Mouse (Mus musculus): Measurements from ENCODE around the gene Mapt. TPM values are rescaled to one million over a fixed set of nuclear protein-coding genes. Genes with fewer than 3 reads are reported as not detected.

Mapt gene
- total RNA-seq, 2 experiments from 2014 or later, result 54.8 to 62.2 TPM

- no peak for DNase-seq
These were observed 85.7 kb downstream of the Mapt start for GRCm38 (mm10) chr11:104316685-104317400.

- no peak for DNase-seq
These were observed 86.4 kb downstream of the Mapt start for GRCm38 (mm10) chr11:104317631-104318030.

- no peak for DNase-seq
These were observed 88.0 kb downstream of the Mapt start for GRCm38 (mm10) chr11:104318940-104319781.

GRCm38 (mm10) chr11:104320511-104320910, 89.3 kb downstream of the Mapt start:
- DNase-seq, result no peak

GRCm38 (mm10) chr11:104322142-104322541, 91.0 kb downstream of the Mapt start:
- no peak for DNase-seq

GRCm38 (mm10) chr11:104327462-104327861, 96.3 kb downstream of the Mapt start:
- DNase-seq, result no peak

GRCm38 (mm10) chr11:104327946-104328345, 96.8 kb downstream of the Mapt start:
- DNase-seq, result no peak

GRCm38 (mm10) chr11:104329185-104329926, 98.2 kb downstream of the Mapt start:
- no peak for DNase-seq

GRCm38 (mm10) chr11:104330151-104330550, 99.0 kb downstream of the Mapt start:
- DNase-seq, result no peak

GRCm38 (mm10) chr11:104331208-104331607, 100.0 kb downstream of the Mapt start:
- no peak for DNase-seq

GRCm38 (mm10) chr11:104332105-104332504, 100.9 kb downstream of the Mapt start:
- no peak for DNase-seq

GRCm38 (mm10) chr11:104334115-104334514, 102.9 kb downstream of the Mapt start:
- DNase-seq, result no peak

GRCm38 (mm10) chr11:104334946-104335345, 103.8 kb downstream of the Mapt start:
- DNase-seq, result no peak

GRCm38 (mm10) chr11:104346931-104347330, 115.7 kb downstream of the Mapt start:
- no peak for DNase-seq

GRCm38 (mm10) chr11:104361790-104362189, 130.6 kb downstream of the Mapt start:
- DNase-seq, result no peak

- DNase-seq, result no peak
These were observed 131.5 kb downstream of the Mapt start for GRCm38 (mm10) chr11:104362704-104363103.

- DNase-seq, result no peak
These were observed 132.8 kb downstream of the Mapt start for GRCm38 (mm10) chr11:104363823-104364600.

- DNase-seq, result no peak
These were observed 136.4 kb downstream of the Mapt start for GRCm38 (mm10) chr11:104367486-104368190.

GRCm38 (mm10) chr11:104376291-104376690, 145.1 kb downstream of the Mapt start:
- DNase-seq, result no peak

GRCm38 (mm10) chr11:104379635-104380034, 148.4 kb downstream of the Mapt start:
- DNase-seq, result no peak
